Mouse (Mus musculus) left cerebral cortex, adult 11 months (tissue): ENCODE results near the gene Clip1.

Experiments used
- DNase-seq: peaks from one replicate; pipeline ENCODE4 v3.0.0; 2022; ENCODE audit warnings: low spot score

Clip1 gene

DNA sequence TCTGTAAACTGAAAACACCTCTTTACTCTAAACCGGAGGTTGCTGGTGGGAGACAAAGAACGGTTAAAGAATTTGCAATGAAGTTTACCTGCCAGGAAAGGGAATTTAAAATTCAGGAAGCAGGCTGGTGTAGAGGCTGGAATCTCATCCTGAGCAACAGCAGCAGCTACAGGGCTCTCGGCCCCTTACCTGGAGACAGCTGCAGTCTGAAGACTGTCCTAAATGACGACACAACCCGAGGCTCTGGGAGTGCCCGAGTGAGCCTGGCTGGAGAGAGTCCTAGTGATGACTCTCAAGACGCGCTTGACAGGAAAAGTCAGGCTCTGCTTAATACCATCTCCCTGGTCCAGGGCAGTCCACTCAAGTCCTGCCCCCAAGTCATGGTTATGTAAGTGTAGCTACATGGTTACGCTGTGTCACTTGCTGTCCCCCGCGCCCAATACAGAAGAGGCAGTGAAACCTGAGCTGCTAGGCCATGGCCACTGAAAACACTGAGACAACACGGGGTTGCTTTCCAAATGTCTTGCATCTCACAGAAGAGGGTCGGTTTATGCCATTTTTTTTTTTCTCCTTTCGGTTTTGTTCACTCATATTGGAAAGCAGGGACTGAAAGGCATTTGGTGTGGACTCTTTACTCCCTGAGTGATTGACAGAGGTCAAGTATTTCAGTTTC, 13.5 kb downstream of the Clip1 start:
- DNase-seq, result no peak

DNA sequence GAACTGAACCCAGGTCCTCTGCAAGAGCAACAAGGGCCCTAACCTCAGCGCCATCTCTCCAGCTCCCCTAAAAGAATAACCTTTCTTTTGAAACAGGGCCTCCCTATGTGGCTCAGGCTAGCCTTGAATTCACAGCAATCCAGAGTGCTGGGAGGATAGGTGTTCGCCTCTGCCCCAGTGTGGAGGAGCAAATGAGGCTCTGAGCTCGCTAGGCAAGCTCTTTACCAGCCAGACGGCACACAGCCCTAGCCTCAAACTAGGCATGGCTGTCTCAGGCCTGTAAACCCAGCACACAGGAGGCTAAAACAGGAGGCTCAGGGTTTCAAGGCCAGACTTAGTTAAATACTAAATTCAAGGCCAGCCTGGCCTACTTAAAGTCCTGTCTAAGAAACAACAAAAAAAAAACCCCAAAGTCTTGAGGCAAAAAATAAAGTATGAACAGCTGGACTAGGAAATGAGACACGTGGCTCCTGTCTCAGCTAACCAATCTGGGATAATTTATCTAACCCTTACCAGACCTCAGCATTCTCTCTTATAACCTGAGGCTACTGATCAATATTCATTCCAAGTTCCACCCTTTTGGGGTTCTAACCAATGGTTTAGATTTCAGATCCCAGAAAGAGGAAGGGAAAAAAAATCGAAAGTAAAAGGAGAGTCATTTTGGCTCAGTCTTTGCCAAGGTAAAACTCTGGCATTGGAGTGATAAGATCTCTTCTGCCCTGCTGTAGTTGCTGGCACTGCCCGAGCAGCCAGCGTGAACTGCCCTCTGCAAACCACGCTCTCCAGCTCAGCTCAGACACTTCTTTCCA, 14.2 kb downstream of the Clip1 start:
- no peak for DNase-seq

- DNase-seq, result no peak
Measured at GRCm38 (mm10) chr5:123667915-123668314, 16.5 kb downstream of the Clip1 start.

DNA sequence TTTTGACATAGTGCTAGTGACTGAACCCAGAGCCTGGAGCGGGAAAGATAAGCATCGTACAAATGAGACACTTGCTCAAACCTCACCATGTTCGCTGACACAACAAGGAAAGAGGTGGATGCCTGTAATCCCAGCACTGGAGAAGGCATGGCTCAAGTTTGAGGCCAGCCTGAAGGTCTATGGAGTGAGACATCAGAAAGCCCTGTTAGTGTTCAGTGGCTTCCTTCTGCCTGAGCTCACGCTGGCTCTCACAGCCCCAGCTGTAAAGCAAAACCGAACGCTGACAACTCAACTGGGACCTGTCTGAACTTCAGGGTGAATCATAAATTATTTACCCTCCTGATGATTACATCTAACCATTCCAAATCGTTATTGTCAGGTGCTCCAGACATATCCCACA, 18.5 kb downstream of the Clip1 start:
- DNase-seq, result no peak

DNA sequence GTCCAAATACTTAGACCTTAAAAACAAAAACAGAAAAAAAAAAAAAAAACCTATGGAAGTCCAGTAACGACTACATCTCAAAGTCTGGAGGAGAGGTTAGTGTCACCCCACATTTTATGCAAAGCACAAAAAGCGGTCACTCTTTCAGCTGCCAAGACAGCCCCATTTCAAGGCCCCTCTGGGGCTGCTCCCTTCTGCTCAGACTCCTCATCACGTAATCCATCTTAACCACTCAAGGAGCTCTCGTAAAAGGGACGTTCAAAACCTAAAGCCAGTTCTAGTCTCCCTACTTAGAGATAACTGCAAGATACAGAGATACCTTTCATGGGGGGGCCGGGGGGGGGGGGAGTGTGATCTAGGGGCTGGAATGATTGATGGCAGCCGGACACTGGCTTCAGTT, 20.1 kb downstream of the Clip1 start:
- DNase-seq, result no peak

GRCm38 (mm10) chr5:123662059-123662458, 22.4 kb downstream of the Clip1 start:
- no peak for DNase-seq

GRCm38 (mm10) chr5:123661602-123662001, 22.8 kb downstream of the Clip1 start:
- no peak for DNase-seq

GRCm38 (mm10) chr5:123657651-123658050, 26.8 kb downstream of the Clip1 start:
- DNase-seq, result no peak

GRCm38 (mm10) chr5:123654937-123655336, 29.5 kb downstream of the Clip1 start:
- no peak for DNase-seq

DNA sequence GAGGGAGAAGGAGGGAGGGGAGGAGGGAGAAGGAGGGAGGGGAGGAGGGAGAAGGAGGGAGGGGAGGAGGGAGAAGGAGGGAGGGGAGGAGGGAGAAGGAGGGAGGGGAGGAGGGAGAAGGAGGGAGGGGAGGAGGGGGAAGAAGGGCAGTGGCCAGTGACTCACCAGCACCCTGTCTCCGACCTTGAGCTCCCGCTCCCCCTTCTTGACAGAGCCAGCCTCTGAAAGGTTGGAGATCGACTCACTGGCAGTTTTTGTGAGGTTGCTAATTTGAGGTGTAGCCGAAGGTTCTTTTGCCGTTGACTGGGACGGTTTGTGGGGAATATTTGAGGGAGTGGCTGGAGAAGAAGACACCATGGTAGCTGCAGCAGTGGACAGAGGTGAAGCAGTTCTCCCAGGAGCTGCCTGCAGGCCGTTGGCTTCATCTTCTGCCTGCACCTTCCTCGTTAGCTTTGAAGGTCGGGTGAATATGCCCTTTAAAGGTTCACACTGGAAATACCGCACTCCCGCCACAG, 31.1 kb downstream of the Clip1 start:
- DNase-seq, result no peak

GRCm38 (mm10) chr5:123650825-123651224, 33.6 kb downstream of the Clip1 start:
- no peak for DNase-seq

DNA sequence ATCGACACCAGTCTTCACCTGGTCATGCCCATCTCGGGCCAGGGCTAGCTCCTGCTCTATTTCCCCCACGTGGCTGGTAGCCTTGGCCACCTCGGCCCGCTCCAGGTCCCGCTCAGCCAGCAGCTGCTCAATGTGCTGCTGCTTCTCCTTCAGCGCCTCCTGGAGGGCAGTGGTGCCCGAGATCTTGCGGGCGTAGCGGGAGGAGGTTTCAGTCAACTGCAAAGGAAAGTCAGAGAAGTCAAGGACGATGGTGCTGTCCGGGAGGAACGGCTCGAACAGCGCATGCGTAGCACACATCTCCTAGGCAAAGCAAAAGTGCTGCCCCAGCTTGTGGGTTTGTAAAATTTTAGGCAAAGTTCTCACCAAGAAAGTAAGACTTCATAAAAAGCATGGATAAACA, 42.0 kb downstream of the Clip1 start:
- DNase-seq, result no peak

GRCm38 (mm10) chr5:123641259-123641900, 43.0 kb downstream of the Clip1 start:
- DNase-seq, result no peak

GRCm38 (mm10) chr5:123640181-123640580, 44.2 kb downstream of the Clip1 start:
- no peak for DNase-seq

DNA sequence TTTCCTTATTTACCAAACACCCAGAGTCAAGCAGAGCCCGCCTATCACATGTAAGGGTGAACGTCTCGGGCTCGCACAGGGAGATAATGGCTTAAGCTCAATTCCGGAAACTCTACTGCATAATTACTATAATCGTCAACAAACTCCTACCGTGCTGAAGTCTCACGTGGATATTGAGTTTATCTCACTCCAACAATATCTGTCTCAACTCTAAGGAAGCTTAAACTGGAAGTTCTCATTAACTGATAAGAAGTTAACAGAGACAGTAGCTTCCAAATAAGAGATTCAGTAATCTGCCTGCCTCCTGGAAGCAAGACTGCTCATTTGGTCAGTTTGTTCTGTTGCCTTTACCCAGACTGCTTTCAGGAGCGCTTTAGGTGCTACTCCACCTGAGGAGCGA, 53.2 kb downstream of the Clip1 start:
- DNase-seq, result no peak

- DNase-seq, result peak; percentile 36
Measured at GRCm38 (mm10) chr5:123626631-123627030, 57.8 kb downstream of the Clip1 start.

DNA sequence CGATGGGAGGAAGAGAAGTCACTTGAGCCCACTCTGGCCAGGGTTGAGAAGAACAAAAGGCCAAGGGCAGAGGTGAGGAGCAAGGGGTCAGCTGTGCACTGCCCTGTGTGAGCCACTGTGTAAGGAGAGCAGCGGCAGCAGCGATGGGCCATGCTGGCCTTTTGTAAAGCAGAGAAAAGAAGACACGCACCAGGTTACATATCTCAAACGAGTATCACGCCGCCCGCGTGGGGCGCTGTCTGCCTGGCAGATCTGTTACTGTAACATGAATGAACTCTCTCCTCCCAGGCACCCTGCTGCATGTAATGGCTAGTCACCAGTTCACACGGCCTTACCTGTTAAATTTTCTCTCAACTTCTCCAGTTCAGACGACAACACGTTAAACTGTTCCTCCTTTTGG, 62.0 kb downstream of the Clip1 start:
- DNase-seq, result no peak

DNA sequence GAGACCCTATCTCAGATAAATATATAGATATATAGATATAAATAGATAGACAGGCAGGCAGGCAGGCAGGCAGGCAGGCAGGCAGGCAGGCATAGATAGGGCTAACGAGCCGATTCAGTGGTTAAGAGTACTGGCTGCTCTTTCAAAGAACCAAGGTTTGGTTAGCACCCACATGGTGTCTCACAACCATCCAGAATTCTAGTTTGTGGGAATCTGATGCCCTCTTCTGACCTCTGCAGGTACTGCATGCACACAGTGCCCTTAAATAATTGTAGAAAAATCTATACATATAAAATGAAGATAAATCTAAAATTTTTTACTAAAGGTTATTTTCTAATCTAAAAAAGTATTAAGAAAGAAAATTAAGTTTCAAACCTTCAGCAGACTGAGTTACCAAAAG, 65.9 kb downstream of the Clip1 start:
- DNase-seq, result no peak

- no peak for DNase-seq
Measured at GRCm38 (mm10) chr5:123614246-123614645, 70.2 kb downstream of the Clip1 start.

- peak; percentile 80 for DNase-seq
Measured at GRCm38 (mm10) chr5:123609843-123610242, 74.6 kb downstream of the Clip1 start.

DNA sequence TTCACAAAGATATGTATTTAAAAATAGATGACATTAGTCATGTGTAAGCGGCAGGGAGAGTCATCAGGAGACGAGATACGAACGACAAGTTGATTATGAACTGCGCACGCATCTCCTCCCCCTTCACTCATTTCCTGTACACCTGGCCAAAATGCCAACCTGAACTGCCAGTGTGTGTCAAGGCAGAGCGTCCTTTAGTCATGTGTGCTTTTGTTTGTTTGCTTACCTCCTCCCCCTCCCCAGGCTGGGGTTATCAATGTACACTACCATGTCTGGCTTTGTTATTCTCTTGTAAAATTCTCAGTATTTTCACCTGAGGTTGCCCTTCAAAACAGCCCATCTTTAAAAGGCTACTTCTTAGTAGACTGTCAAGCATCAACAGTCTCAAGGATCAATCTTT, 75.0 kb downstream of the Clip1 start:
- no peak for DNase-seq

DNA sequence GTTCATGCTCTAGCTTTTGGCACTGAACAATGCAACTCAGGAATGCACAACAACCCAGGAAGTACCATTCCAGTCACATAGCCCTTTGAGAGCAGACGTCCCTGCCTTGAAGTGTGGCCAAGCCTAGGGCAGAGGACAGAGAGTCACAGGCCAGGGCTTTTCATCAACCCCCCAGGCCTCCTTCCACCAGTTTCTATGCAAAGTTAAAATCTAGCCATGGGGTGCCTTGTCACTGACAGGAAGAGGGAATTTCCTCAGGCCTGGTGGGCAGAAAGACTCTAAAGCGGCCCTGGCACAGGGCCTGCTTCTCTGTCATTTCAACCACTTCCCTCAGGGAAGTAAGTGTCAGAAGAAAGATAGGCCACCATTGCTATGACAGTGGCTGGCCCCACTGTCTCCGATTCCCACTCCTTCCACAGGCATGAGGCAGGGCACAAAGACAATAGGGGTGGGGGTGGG, 77.2 kb downstream of the Clip1 start:
- no peak for DNase-seq

DNA sequence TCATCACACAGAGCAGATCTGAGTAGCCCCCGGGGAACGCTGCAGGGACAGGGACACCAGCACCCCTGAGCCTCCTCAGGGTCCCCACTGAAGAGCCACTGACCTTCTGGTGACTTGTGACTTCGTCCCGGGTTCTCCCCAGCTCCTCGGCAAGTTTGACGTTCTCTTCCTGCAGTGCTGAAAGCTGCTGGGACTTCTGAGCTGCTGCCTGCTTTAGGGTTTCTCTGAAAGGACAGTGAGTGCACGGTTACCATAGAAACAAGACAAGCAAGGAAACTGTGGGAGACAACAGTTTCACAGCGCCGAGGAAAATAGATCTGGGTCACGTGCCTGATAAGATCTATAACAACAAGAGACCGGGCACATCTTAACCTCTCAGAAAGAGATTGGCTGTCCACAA, 80.9 kb downstream of the Clip1 start:
- DNase-seq, result peak; percentile 68
